Mouse (Mus musculus): ENCODE data around the gene Rhox4c. TPM values are rescaled to one million over a fixed set of nuclear protein-coding genes. Genes with fewer than 3 reads are reported as not detected.
"Not testable (repeated sequence)": the region's sequence is repeated elsewhere in the genome, so short reads cannot be mapped to it uniquely, and the experiment has no call there.

Rhox4c gene
- polyA plus RNA-seq (2015; fragmentation: Nextera tagmentation; extraction: Ambion mirVana), result not detected in 2 replicates

GRCm38 (mm10) chrX:37480037-37480436 lies at the start of gene Rhox4c:
Rhox4c (plus strand) TSS chrX:37480337.
- ATAC-seq (ENCODE audit: insufficient number of reproducible peaks, insufficient read depth, low FRiP score, low TSS enrichment, low read depth); H3K9ac ChIP-seq; H3K4me1 ChIP-seq; H3K27me3 ChIP-seq; H3K4me2 ChIP-seq; H3K4me3 ChIP-seq; H3K9me3 ChIP-seq; H3K36me3 ChIP-seq; H3K27ac ChIP-seq: not testable (repeated sequence)
- 93% methylated on average over 14 of the region's 14 CpGs for WGBS

DNA sequence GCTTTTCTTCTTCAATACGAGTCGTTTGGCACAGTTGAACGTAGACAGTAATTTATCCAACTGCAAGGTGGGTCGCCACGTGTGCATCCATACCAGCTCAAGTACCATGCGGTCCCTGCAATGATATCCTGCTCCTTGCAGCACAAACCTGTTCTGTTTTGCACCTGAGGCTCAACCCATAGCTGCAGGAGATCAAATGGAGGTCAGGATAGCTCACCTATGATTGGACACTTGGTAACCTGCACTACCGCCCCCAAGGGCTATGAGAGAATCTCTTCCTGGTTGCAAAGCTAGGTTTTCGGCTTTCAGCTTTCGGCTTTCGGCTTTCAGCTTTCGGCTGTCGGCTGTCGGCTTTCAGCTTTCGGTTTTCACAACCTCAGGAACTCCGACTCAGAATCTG lies 47.9 kb upstream of the Rhox4c start, which contains the start of gene Rhox4b:
Rhox4b (plus strand) TSS at position 301 of the 400 bp plus-strand sequence.
- 87% methylated on average over 14 of the region's 15 CpGs for WGBS
- H3K27ac ChIP-seq; H3K4me2 ChIP-seq; H3K36me3 ChIP-seq; ATAC-seq (ENCODE audit: insufficient number of reproducible peaks, insufficient read depth, low FRiP score, low TSS enrichment, low read depth); H3K9ac ChIP-seq; H3K4me3 ChIP-seq; H3K9me3 ChIP-seq; H3K27me3 ChIP-seq; H3K4me1 ChIP-seq: not testable (repeated sequence)

GRCm38 (mm10) chrX:37453380-37453779 lies 26.8 kb upstream of the Rhox4c start, which contains the start of gene Rhox2c:
Rhox2c (plus strand) TSS chrX:37453680.
- H3K27ac ChIP-seq; H3K9me3 ChIP-seq; H3K4me3 ChIP-seq; H3K4me2 ChIP-seq; H3K4me1 ChIP-seq; ATAC-seq (ENCODE audit: insufficient number of reproducible peaks, insufficient read depth, low FRiP score, low TSS enrichment, low read depth); H3K36me3 ChIP-seq; H3K27me3 ChIP-seq; H3K9ac ChIP-seq: not testable (repeated sequence)
- 99% methylated on average over 7 of the region's 10 CpGs for WGBS

GRCm38 (mm10) chrX:37458285-37458684 lies 21.9 kb upstream of the Rhox4c start, which contains the start of gene Rhox3c:
Rhox3c (plus strand) TSS chrX:37458585.
- H3K4me2 ChIP-seq; H3K4me3 ChIP-seq; H3K27ac ChIP-seq; H3K27me3 ChIP-seq; ATAC-seq (ENCODE audit: insufficient number of reproducible peaks, insufficient read depth, low FRiP score, low TSS enrichment, low read depth); H3K9ac ChIP-seq; H3K36me3 ChIP-seq; H3K4me1 ChIP-seq; H3K9me3 ChIP-seq: not testable (repeated sequence)
- 81% methylated on average over 3 of the region's 4 CpGs for WGBS

- H3K36me3 ChIP-seq; H3K27me3 ChIP-seq; H3K4me3 ChIP-seq; H3K4me2 ChIP-seq; ATAC-seq (ENCODE audit: insufficient number of reproducible peaks, insufficient read depth, low FRiP score, low TSS enrichment, low read depth); H3K27ac ChIP-seq; H3K4me1 ChIP-seq; H3K9me3 ChIP-seq; H3K9ac ChIP-seq: not testable (repeated sequence)
- WGBS, result 93% methylated on average over 16 of the region's 18 CpGs
Observed at GRCm38 (mm10) chrX:37514059-37514458, 33.9 kb downstream of the Rhox4c start, which contains the start of gene Rhox4d. Rhox4d (plus strand) TSS chrX:37514359.

DNA sequence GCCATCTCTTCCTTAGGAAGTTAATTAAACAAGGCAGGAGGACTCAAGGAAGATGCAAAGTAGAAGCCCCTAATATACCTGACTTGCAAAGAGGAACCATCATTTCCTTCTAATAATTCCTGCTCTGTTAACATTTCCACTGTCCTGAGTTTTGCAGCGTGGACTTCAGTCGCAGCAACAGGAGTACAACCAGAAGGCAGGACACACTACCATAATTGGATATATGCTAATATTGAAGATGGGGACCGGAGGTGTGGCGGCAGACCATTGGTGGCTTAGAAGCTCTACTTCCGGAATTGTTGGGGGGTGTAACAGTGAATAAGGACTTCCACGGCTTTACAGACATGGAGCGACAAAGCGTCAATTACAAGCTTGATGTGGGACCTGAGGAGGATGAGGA lies 50.0 kb downstream of the Rhox4c start, which contains the start of gene Rhox2e:
Rhox2e (plus strand) TSS at position 301 of the 400 bp plus-strand sequence.
- not testable (repeated sequence) for H3K4me3 ChIP-seq; H3K4me2 ChIP-seq; H3K4me1 ChIP-seq; ATAC-seq (ENCODE audit: insufficient number of reproducible peaks, insufficient read depth, low FRiP score, low TSS enrichment, low read depth); H3K27me3 ChIP-seq; H3K27ac ChIP-seq; H3K36me3 ChIP-seq; H3K9ac ChIP-seq; H3K9me3 ChIP-seq
- WGBS, result 88% methylated on average over 2 of the region's 8 CpGs

Other genes starting within 250 kb of the Rhox4c start
- gene Rhox2a, start 235.4 kb upstream of the Rhox4c start, polyA plus RNA-seq (2015; fragmentation: Nextera tagmentation; extraction: Ambion mirVana), result not detected in 2 replicates
- gene Rhox3a, start 230.4 kb upstream of the Rhox4c start, polyA plus RNA-seq (2015; fragmentation: Nextera tagmentation; extraction: Ambion mirVana), result not detected in 2 replicates
- 1.1 TPM in 1 of 2 replicates, not detected in the other for gene Rhox4a, start 215.0 kb upstream of the Rhox4c start, polyA plus RNA-seq (2015; fragmentation: Nextera tagmentation; extraction: Ambion mirVana)
- gene Rhox3a2, start 100.3 kb upstream of the Rhox4c start, polyA plus RNA-seq (2015; fragmentation: Nextera tagmentation; extraction: Ambion mirVana), result not detected in 2 replicates
- 1.7 TPM in 1 of 2 replicates, not detected in the other for gene Rhox4a2, start 89.5 kb upstream of the Rhox4c start, polyA plus RNA-seq (2015; fragmentation: Nextera tagmentation; extraction: Ambion mirVana)
- not detected in 2 replicates for gene Rhox2b, start 68.3 kb upstream of the Rhox4c start, polyA plus RNA-seq (2015; fragmentation: Nextera tagmentation; extraction: Ambion mirVana)
- 0.87 TPM in 1 of 2 replicates, not detected in the other for gene Rhox4b, start 47.8 kb upstream of the Rhox4c start, polyA plus RNA-seq (2015; fragmentation: Nextera tagmentation; extraction: Ambion mirVana)
- 0.45 TPM in 1 of 2 replicates, not detected in the other for gene Rhox2c, start 26.7 kb upstream of the Rhox4c start, polyA plus RNA-seq (2015; fragmentation: Nextera tagmentation; extraction: Ambion mirVana)
- gene Rhox3c, start 21.8 kb upstream of the Rhox4c start, polyA plus RNA-seq (2015; fragmentation: Nextera tagmentation; extraction: Ambion mirVana), result not detected in 2 replicates
- gene Rhox2d, start 13.1 kb downstream of the Rhox4c start, polyA plus RNA-seq (2015; fragmentation: Nextera tagmentation; extraction: Ambion mirVana), result not detected in 2 replicates
- gene Rhox4d, start 34.0 kb downstream of the Rhox4c start, polyA plus RNA-seq (2015; fragmentation: Nextera tagmentation; extraction: Ambion mirVana), result 0.62 TPM in 1 of 2 replicates, not detected in the other
- gene Rhox2e, start 50.1 kb downstream of the Rhox4c start, polyA plus RNA-seq (2015; fragmentation: Nextera tagmentation; extraction: Ambion mirVana), result not detected in 2 replicates
- not detected in 2 replicates for gene Rhox3e, start 61.7 kb downstream of the Rhox4c start, polyA plus RNA-seq (2015; fragmentation: Nextera tagmentation; extraction: Ambion mirVana)
- gene Rhox4e, start 77.1 kb downstream of the Rhox4c start, polyA plus RNA-seq (2015; fragmentation: Nextera tagmentation; extraction: Ambion mirVana), result 0.70 TPM in 1 of 2 replicates, not detected in the other
- not detected in 2 replicates for gene Rhox2f, start 91.1 kb downstream of the Rhox4c start, polyA plus RNA-seq (2015; fragmentation: Nextera tagmentation; extraction: Ambion mirVana)
- gene Rhox3f, start 100.7 kb downstream of the Rhox4c start, polyA plus RNA-seq (2015; fragmentation: Nextera tagmentation; extraction: Ambion mirVana), result not detected in 2 replicates
- gene Rhox4f, start 127.4 kb downstream of the Rhox4c start, polyA plus RNA-seq (2015; fragmentation: Nextera tagmentation; extraction: Ambion mirVana), result not detected in 2 replicates
- not detected in 2 replicates for gene Rhox3g, start 148.3 kb downstream of the Rhox4c start, polyA plus RNA-seq (2015; fragmentation: Nextera tagmentation; extraction: Ambion mirVana)
- not detected in 2 replicates for gene Rhox2g, start 163.1 kb downstream of the Rhox4c start, polyA plus RNA-seq (2015; fragmentation: Nextera tagmentation; extraction: Ambion mirVana)
- not detected in 2 replicates for gene Rhox4g, start 171.0 kb downstream of the Rhox4c start, polyA plus RNA-seq (2015; fragmentation: Nextera tagmentation; extraction: Ambion mirVana)
- gene Rhox3h, start 188.4 kb downstream of the Rhox4c start, polyA plus RNA-seq (2015; fragmentation: Nextera tagmentation; extraction: Ambion mirVana), result not detected in 2 replicates
- not detected in 2 replicates for gene Rhox2h, start 192.9 kb downstream of the Rhox4c start, polyA plus RNA-seq (2015; fragmentation: Nextera tagmentation; extraction: Ambion mirVana)

Data from embryonic facial prominence, embryonic 13.5 days (tissue).